Mouse (Mus musculus) midbrain, postnatal 0 days (tissue): ENCODE data around the gene Sipa1l3. TPM values are rescaled to one million over a fixed set of nuclear protein-coding genes. Genes with fewer than 3 reads are reported as not detected.
A peak's percentile ranks its signal among the peaks of the same experiment; 100 is the strongest.

Experiments
- ATAC-seq: fragments of 200-750 bp; cut with Nextera tagmentation; 2 replicates; pipeline ENCODE4 v1.8.0; 2017; ENCODE audit warnings: moderate number of reproducible peaks, mild to moderate bottlenecking, moderate TSS enrichment, moderate library complexity; ENCODE audit not compliant: low FRiP score
- DNase-seq: peaks from one replicate; pipeline ENCODE4 v3.0.0-alpha.2; 2015; ENCODE audit warnings: low spot score
- H3K27ac ChIP-seq: fragments of 300-500 bp; sonication (generic); 2 replicates; pipeline ENCODE4 v1.5.1; 2014; ENCODE audit warnings: low read depth, mild to moderate bottlenecking, low read length, mixed read lengths
- H3K27me3 ChIP-seq: fragments of 300-500 bp; sonication (generic); 2 replicates; pipeline ENCODE4 v1.6.1; 2014; ENCODE audit warnings: low read length, control low read depth, mixed read lengths; ENCODE audit not compliant: insufficient read depth
- H3K36me3 ChIP-seq: fragments of 300-500 bp; sonication (generic); 2 replicates; pipeline ENCODE4 v1.6.1; 2014; ENCODE audit warnings: low read length, control low read depth, mixed read lengths; ENCODE audit not compliant: insufficient read depth
- H3K4me1 ChIP-seq: fragments of 300-500 bp; sonication (generic); 2 replicates; pipeline ENCODE4 v1.6.1; 2014; ENCODE audit warnings: mild to moderate bottlenecking, control low read depth, antibody characterized with exemption, low read length, mixed read lengths; ENCODE audit not compliant: insufficient read depth
- H3K4me2 ChIP-seq: fragments of 300-500 bp; sonication (generic); 2 replicates; pipeline ENCODE4 v1.6.1; 2014; ENCODE audit warnings: low read depth, mild to moderate bottlenecking, low read length, mixed read lengths; ENCODE audit not compliant: poor library complexity, severe bottlenecking
- H3K4me3 ChIP-seq: fragments of 300-500 bp; sonication (generic); 2 replicates; pipeline ENCODE4 v1.5.1; 2014; ENCODE audit warnings: low read depth, mild to moderate bottlenecking, low read length, moderate library complexity
- H3K9ac ChIP-seq: fragments of 300-500 bp; sonication (generic); replicated peaks from 2 replicates; pipeline ENCODE4 v1.6.1; 2014; ENCODE audit warnings: mild to moderate bottlenecking, low read length, moderate library complexity, mixed read lengths; ENCODE audit not compliant: poor library complexity, severe bottlenecking
- H3K9me3 ChIP-seq: fragments of 300-500 bp; sonication (generic); 2 replicates; pipeline ENCODE4 v1.6.1; 2016; ENCODE audit warnings: low read length, control low read depth
- CTCF ChIP-seq: IDR thresholded peaks from 2 replicates; pipeline ENCODE4 v1.5.1; 2016; ENCODE audit warnings: antibody characterized with exemption, mild to moderate bottlenecking
- WGBS: fragments of 180-500 bp; shearing (Covaris S2); extraction: QIAGEN DNeasy Blood & Tissue Kit; methylation state at CpG from one replicate; pipeline ENCODE4 v1.1.7; 2014; 5-methylcytosine and 5-hydroxymethylcytosine counted together
- polyA plus RNA-seq: library from polyadenylated mRNA; unstranded; fragments of >200 nt; fragmentation: Nextera tagmentation; extraction: Ambion mirVana; gene quantifications from 2 replicates; pipeline ENCODE4 v1.2.1, GENCODE M21; 2015
- total RNA-seq: library from RNA; depleted of rRNA; stranded (reverse); fragments of >200 nt; gene quantifications from 2 replicates; pipeline ENCODE4 v1.2.3, GENCODE M21; 2014

The Sipa1l3 gene
- total and polyA plus RNA-seq, 2 experiments from 2014 or later: 13.9 to 80.7 TPM

DNA sequence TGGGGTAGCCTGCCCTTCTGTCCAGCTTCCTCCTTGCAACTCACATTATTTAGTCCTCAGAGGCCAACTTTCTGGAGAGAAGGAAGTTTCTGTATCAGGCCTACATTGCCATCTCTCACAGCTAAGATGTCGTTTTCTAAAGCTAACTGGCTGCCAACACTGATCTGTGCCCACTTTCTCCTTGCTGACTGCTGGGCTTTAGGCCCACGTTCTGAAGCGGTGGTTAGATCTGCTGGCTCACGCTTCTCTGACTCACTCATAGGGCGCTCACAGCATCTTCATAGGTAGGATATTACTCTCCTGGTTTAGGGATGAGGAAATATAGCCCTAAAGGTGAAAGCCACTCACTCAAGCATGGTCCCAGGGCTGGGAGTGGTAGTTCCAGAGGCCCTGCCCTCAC, 56.3 kb downstream of the Sipa1l3 start:
- Histone ChIP-seq H3K9ac (no peak overlapping the region), H3K27me3 (no peaks in the 10 kb centered on the region), H3K27ac (no peak overlapping the region), H3K4me1 (0 out of 2 replicates have a peak, but pooled peaks cover 2% of the 10 kb centered on the region), H3K9me3 (no peaks in the 10 kb centered on the region), H3K4me3 (no peak overlapping the region), H3K36me3 (no peaks in the 10 kb centered on the region), H3K4me2 (no peak overlapping the region)
- DNase-seq (peak; percentile 30), ATAC-seq (no peak)
- TF ChIP-seq CTCF: no peak
- WGBS: 79% methylated on average over 5 of the region's 5 CpGs

DNA sequence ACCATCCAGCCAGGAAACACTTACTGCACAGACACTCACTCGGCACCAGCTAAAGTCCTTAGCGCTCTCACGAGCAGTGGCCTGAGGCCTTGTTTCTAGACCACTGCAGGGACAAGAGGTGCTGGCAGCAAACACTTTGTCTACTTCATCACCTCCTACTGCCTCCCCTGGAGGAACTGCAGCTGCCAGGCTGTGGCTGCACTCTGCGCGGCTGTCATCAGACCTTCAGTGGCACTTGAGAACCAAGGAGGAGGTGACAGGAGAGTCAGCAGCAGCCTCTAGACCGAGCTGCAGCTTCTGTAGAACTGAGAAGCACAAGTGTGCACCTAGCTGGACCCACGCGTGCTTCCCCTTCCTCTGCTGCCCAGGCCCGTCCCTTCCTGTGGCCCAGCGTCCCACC, 56.9 kb downstream of the Sipa1l3 start:
- Histone ChIP-seq H3K9me3 (no peaks in the 10 kb centered on the region), H3K36me3 (no peaks in the 10 kb centered on the region), H3K9ac (no peak overlapping the region), H3K4me2 (no peak overlapping the region), H3K27ac (no peak overlapping the region), H3K4me1 (0 out of 2 replicates have a peak, but pooled peaks cover 2% of the 10 kb centered on the region), H3K4me3 (no peak overlapping the region), H3K27me3 (no peaks in the 10 kb centered on the region)
- no peak for ATAC-seq
- DNase-seq: no peak
- WGBS: 86% methylated on average over 10 of the region's 10 CpGs
- TF ChIP-seq CTCF: no peak

DNA sequence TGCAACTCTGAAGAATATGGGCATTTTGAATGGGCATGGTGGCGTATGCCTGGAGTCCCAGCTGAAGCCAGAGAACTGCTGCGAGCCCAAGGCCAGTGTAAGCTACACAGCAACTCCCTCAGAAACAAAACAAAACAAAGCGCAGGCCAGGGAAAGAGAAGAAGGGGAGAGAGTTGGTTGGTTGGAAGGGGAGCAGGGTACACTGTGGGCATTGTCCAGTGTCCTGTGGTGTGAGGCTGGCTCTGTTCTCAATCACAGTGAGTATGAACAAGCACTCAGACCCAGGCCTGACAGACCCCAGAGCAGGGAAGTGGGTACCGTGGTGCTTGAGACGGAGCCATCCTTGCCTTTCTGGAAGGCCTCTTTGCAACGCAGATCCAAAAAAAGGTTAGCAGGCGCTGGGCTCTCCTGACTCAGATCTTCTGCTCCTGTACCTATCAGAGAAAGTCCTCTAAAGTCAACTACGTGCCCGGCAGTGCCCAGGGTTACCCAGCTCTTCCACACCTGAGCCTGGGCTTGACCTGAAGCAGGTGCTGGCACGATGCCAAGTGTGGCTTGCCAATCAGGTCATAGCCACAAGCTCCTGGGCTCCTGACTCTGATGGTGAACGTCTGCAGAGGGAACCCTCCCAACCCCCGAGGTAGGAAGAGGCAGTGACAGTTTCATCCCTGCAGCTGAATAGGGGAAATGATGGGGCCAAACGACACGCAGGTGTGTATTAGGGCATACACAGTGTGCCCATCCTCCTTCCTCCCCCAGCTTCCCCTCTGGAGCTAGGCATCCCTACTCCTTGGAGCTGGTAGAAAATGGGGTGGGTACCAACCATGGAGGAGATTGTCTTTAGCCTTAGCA, 59.3 kb downstream of the Sipa1l3 start:
- Histone ChIP-seq H3K9me3 (no peaks in the 10 kb centered on the region), H3K27me3 (no peaks in the 10 kb centered on the region), H3K4me2 (no peak overlapping the region), H3K4me3 (no peak overlapping the region), H3K27ac (no peak overlapping the region), H3K9ac (no peak overlapping the region), H3K36me3 (no peaks in the 10 kb centered on the region), H3K4me1 (0 out of 2 replicates have a peak, but pooled peaks cover 2% of the 10 kb centered on the region)
- DNase-seq: no peak
- no peak for ATAC-seq
- WGBS: 84% methylated on average over 14 of the region's 14 CpGs
- no peak for TF ChIP-seq CTCF

DNA sequence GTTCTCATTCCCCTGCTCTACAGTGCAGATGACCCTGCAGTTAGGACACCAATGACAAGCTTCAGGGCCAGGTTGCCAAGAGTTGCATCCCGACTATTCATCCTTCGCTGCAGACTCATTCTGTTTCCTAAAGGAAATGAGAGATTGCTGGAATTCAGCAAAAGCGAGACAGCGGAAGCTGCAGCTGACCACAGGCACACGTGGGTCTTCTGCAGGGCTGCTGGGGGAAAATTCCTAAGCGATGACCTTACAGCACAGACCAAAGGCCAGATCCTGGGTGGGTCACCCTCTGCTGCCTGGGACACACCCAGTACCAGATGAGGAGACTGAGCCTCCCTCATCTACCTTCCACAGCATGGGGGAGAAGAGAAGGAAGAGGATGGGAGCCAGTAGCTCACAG, 60.7 kb downstream of the Sipa1l3 start:
- H3K9me3 ChIP-seq: no peaks in the 10 kb centered on the region
- DNase-seq (no peak), ATAC-seq (no peak)
- no peak for TF ChIP-seq CTCF
- H3K27ac ChIP-seq: no peak overlapping the region
- peaks cover 13% of the 10 kb centered on the region; the same call in 1 of the 2 replicates for H3K4me1 ChIP-seq
- no peak overlapping the region for H3K9ac ChIP-seq
- no peak overlapping the region for H3K4me3 ChIP-seq
- WGBS: 77% methylated on average over 6 of the region's 6 CpGs
- no peak overlapping the region for H3K4me2 ChIP-seq
- H3K36me3 ChIP-seq: no peaks in the 10 kb centered on the region
- no peaks in the 10 kb centered on the region for H3K27me3 ChIP-seq

DNA sequence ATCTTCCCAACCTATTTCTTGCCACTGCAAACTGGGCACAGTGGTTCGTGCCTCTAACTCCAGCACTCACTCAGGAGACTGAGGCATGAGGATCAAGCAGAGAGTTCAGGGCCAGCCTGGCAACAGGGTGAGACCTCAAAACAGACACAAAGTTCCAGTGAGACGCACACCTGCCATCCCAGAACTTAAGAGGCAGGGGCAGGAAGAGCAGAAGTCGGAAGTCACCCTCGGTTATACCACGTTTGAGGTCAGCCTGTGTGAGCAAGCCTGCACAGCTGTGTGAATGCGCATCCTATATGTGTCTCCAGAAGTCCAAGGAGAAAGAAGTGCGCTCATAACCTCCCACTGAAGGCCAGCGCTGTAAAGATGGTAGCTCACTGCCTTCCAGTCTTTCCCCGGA, 61.7 kb downstream of the Sipa1l3 start:
- ATAC-seq (no peak), DNase-seq (no peak)
- Histone ChIP-seq H3K36me3 (no peaks in the 10 kb centered on the region), H3K4me1 (peaks cover 13% of the 10 kb centered on the region; the same call in 1 of the 2 replicates), H3K4me2 (no peak overlapping the region), H3K4me3 (no peak overlapping the region), H3K9me3 (no peaks in the 10 kb centered on the region), H3K9ac (no peak overlapping the region), H3K27me3 (no peaks in the 10 kb centered on the region), H3K27ac (no peak overlapping the region)
- WGBS: 90% methylated on average over 9 of the region's 9 CpGs
- TF ChIP-seq CTCF: no peak

DNA sequence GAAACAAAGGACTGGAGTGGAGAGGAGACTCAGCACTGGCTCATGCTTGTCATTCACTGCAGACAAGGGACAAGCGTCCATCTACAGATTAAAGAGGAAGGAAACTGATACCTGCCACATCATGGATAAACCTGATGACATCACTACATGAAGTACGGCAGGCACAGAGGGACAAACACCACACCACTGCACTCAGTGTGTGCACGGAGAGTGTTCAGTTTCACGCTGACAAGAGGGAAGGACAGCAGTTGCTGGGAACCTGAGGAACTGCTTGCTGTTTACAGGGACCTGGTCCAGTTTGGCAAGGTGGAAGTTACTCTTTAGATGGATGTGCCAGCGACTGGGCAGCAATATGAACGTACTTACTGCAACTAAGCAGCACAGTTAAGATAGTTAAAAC, 62.9 kb downstream of the Sipa1l3 start:
- WGBS: 67% methylated on average over 6 of the region's 6 CpGs
- Histone ChIP-seq H3K4me3 (no peak overlapping the region), H3K4me2 (no peak overlapping the region), H3K4me1 (peaks cover 11% of the 10 kb centered on the region; the same call in 1 of the 2 replicates), H3K27me3 (no peaks in the 10 kb centered on the region), H3K9me3 (no peaks in the 10 kb centered on the region), H3K36me3 (no peaks in the 10 kb centered on the region), H3K9ac (no peak overlapping the region), H3K27ac (no peak overlapping the region)
- ATAC-seq (no peak), DNase-seq (no peak)
- no peak for TF ChIP-seq CTCF
